Mouse (Mus musculus): ENCODE data around the gene Phldb3. TPM values are rescaled to one million over a fixed set of nuclear protein-coding genes. Genes with fewer than 3 reads are reported as not detected.

Phldb3 gene
- 5.2 and 7.6 TPM in 2 replicates for polyA plus RNA-seq (2012; rRNA removed)

DNA sequence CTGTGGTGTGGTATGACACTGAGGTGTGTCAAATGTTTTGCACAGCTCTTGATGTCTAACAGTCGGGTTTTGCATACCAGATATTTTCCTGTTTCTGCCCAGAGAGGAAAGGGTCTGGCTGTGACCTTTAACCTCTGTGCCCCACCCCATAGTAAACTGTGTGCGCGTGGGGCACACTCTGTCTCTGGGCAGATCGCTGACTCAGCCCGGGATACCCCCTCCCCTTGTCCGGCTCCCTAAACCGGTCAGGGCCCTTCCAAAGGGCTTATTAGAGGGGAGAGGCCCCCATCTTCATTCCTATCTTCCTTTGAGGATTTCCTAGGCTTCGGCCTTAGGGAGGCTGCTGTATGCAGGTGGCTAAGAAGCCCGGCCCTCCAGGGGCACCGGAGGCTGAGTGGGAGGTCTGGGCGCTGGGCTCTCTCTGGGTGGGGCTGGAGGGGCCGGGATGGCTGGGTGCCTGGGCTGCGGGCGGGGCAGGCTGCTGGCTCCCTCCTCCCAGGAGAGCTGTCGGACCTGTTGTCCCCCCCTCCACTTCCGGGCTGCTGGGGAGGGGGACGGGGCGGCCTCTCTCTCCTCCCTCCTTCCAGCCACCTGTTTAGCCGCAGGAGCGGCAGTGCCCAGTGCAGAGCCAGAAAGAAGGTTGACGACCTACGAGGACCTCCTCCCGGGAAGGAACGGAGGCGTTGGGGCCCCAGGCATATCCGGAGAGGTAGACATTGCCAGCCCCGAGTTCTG is at the start of gene Phldb3:
TSS of gene Phldb3 (plus strand) at position 620 of the 735 bp plus-strand sequence.
- peaks cover 15% of the 10 kb centered on the region for H3K4me1 ChIP-seq (ENCODE audit: control insufficient read depth, insufficient read depth, insufficient read length)
- H3K27me3 ChIP-seq (ENCODE audit: control insufficient read depth, insufficient read depth, low read length), result no peaks in the 10 kb centered on the region
- H3K4me3 ChIP-seq (ENCODE audit: extremely low read depth, insufficient read depth, insufficient read length), result peak within 1 kb of the TSS; percentile 91
- DNase-seq (ENCODE audit: low read depth in 1 of 2, low spot score in 2 of 2), result peak in 1 of 2 experiments; percentile 72
- TF ChIP-seq POLR2A (IDR thresholded peaks at IDR 0.05; ENCODE audit: low read depth, low read length) (no peak), CTCF (IDR thresholded peaks at IDR 0.05; ENCODE audit: extremely low read depth, insufficient read depth, insufficient read length, insufficient replicate concordance) (no peak)
- peak within 1 kb of the TSS; percentile 81 for H3K27ac ChIP-seq (ENCODE audit: insufficient read depth, low read length)
- no peaks in the 10 kb centered on the region; the same call in 1 of the 2 replicates for H3K36me3 ChIP-seq (ENCODE audit: control insufficient read depth, insufficient read depth, low read length)
- WGBS, result 4% methylated on average over 25 of the region's 27 CpGs

DNA sequence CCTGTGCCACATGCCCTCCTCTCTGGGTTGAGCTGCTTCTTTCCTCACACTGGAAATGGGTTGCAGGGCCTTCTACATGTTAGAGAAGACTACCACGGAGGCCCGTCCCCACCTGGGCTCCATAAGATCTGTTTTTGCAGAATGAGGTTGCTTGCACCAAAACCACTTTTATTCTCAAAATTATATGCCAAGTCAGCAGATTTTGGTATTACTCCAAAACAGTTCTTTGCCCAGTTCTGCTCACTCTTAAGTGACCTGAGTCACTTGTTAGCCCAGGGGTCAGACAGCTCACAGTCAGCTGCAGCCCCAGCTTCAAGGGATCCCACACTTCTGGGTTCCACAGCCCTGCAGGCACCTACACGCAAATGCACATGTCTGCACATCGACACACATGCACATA is 49.1 kb upstream of the Phldb3 start:
- Histone ChIP-seq H3K27ac (ENCODE audit: insufficient read depth, low read length) (peak overlapping the region; percentile 36; the same call in 1 of the 2 replicates), H3K36me3 (ENCODE audit: control insufficient read depth, insufficient read depth, low read length) (peaks cover 3% of the 10 kb centered on the region; the same call in 1 of the 2 replicates), H3K27me3 (ENCODE audit: control insufficient read depth, insufficient read depth, low read length) (no peaks in the 10 kb centered on the region), H3K4me3 (ENCODE audit: extremely low read depth, insufficient read depth, insufficient read length) (no peak overlapping the region), H3K4me1 (ENCODE audit: control insufficient read depth, insufficient read depth, insufficient read length) (peaks cover 9% of the 10 kb centered on the region; the same call in 1 of the 2 replicates)
- no peak for DNase-seq (ENCODE audit: low read depth in 1 of 2, low spot score in 2 of 2)
- WGBS, result 85% methylated on average over 4 of the region's 4 CpGs
- TF ChIP-seq POLR2A (IDR thresholded peaks at IDR 0.05; ENCODE audit: low read depth, low read length), result no peak
- no peak for TF ChIP-seq CTCF (IDR thresholded peaks at IDR 0.05; ENCODE audit: extremely low read depth, insufficient read depth, insufficient read length, insufficient replicate concordance)

DNA sequence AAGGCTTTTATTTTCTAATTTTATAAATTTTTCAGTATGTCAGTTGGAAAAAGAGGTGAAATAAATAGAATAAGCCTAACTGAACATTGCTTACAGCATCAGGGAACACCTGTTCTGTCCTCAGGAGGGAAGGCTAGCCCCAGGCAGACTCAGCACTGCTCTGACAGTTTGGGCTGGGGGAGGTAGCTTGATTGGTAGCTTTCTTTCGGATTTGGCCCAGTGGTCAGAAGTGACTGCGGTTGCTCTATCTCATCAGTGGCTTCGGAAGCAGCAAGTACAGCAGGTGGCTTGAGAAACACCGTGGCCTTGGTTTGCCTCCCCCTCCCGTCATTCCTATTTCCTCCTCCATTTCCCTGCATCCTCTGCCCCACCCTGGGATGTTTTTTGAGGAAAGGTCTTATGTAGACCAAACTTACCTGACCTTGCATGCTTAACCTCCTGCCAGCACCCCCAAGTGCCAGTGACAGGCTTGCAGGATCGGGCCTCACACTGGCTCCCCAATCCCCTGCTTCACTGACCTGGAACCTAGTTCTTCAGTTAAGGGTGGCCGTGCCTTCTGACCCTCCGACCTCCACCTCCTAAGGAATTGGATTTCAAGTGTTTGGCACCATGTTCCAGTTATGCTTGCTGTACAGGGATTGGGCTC is 47.2 kb upstream of the Phldb3 start:
- WGBS, result 63% methylated on average over 8 of the region's 8 CpGs
- Histone ChIP-seq H3K4me3 (ENCODE audit: extremely low read depth, insufficient read depth, insufficient read length) (no peak overlapping the region), H3K36me3 (ENCODE audit: control insufficient read depth, insufficient read depth, low read length) (peaks cover 18% of the 10 kb centered on the region), H3K27ac (ENCODE audit: insufficient read depth, low read length) (no peak overlapping the region), H3K4me1 (ENCODE audit: control insufficient read depth, insufficient read depth, insufficient read length) (peaks cover 9% of the 10 kb centered on the region; the same call in 1 of the 2 replicates), H3K27me3 (ENCODE audit: control insufficient read depth, insufficient read depth, low read length) (no peaks in the 10 kb centered on the region)
- DNase-seq (ENCODE audit: low read depth in 1 of 2, low spot score in 2 of 2), result no peak
- TF ChIP-seq POLR2A (IDR thresholded peaks at IDR 0.05; ENCODE audit: low read depth, low read length) (no peak), CTCF (IDR thresholded peaks at IDR 0.05; ENCODE audit: extremely low read depth, insufficient read depth, insufficient read length, insufficient replicate concordance) (no peak)

- WGBS, result 79% methylated on average over 4 of the region's 4 CpGs
- Histone ChIP-seq H3K4me3 (ENCODE audit: extremely low read depth, insufficient read depth, insufficient read length) (no peak overlapping the region), H3K27ac (ENCODE audit: insufficient read depth, low read length) (no peak overlapping the region), H3K4me1 (ENCODE audit: control insufficient read depth, insufficient read depth, insufficient read length) (peaks cover 9% of the 10 kb centered on the region; the same call in 1 of the 2 replicates), H3K27me3 (ENCODE audit: control insufficient read depth, insufficient read depth, low read length) (no peaks in the 10 kb centered on the region), H3K36me3 (ENCODE audit: control insufficient read depth, insufficient read depth, low read length) (peaks cover 18% of the 10 kb centered on the region)
- DNase-seq (ENCODE audit: low read depth in 1 of 2, low spot score in 2 of 2), result no peak
- TF ChIP-seq POLR2A (IDR thresholded peaks at IDR 0.05; ENCODE audit: low read depth, low read length) (no peak), CTCF (IDR thresholded peaks at IDR 0.05; ENCODE audit: extremely low read depth, insufficient read depth, insufficient read length, insufficient replicate concordance) (no peak)
Observed at GRCm38 (mm10) chr7:24563837-24564206, 46.7 kb upstream of the Phldb3 start.

GRCm38 (mm10) chr7:24564607-24565265 is 45.8 kb upstream of the Phldb3 start:
- Histone ChIP-seq H3K4me1 (ENCODE audit: control insufficient read depth, insufficient read depth, insufficient read length) (peaks cover 9% of the 10 kb centered on the region; the same call in 1 of the 2 replicates), H3K27ac (ENCODE audit: insufficient read depth, low read length) (peak overlapping the region; percentile 23), H3K36me3 (ENCODE audit: control insufficient read depth, insufficient read depth, low read length) (peaks cover 17% of the 10 kb centered on the region), H3K27me3 (ENCODE audit: control insufficient read depth, insufficient read depth, low read length) (no peaks in the 10 kb centered on the region), H3K4me3 (ENCODE audit: extremely low read depth, insufficient read depth, insufficient read length) (no peak overlapping the region)
- 41% methylated on average over 6 of the region's 6 CpGs for WGBS
- TF ChIP-seq CTCF (IDR thresholded peaks at IDR 0.05; ENCODE audit: extremely low read depth, insufficient read depth, insufficient read length, insufficient replicate concordance) (peak; percentile 93), POLR2A (IDR thresholded peaks at IDR 0.05; ENCODE audit: low read depth, low read length) (no peak)
- peak; percentile 62 to 85 for DNase-seq (ENCODE audit: low read depth in 1 of 2, low spot score in 2 of 2)

DNA sequence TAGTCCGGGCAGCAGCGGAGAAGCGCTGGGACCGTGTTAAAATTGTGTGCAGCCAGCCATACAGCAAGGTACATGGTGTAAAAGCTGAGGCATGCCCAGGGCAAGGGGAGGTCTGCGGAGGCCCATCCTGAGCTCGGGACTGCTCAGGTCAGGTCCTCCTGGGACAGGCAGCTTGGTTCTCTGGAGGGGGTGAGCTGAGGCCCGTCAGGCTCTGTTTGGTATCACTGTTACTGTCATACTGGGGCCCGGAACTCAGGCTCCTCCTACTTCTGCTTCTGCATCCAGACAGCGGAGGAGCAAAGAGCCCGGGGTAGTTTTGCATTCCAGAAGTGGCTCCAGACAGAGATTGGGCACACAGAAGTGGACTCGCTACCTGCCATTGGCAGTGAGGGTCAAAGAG is 44.9 kb upstream of the Phldb3 start:
- peaks cover 9% of the 10 kb centered on the region; the same call in 1 of the 2 replicates for H3K4me1 ChIP-seq (ENCODE audit: control insufficient read depth, insufficient read depth, insufficient read length)
- H3K4me3 ChIP-seq (ENCODE audit: extremely low read depth, insufficient read depth, insufficient read length), result no peak overlapping the region
- H3K27me3 ChIP-seq (ENCODE audit: control insufficient read depth, insufficient read depth, low read length), result no peaks in the 10 kb centered on the region
- peak overlapping the region; percentile 16; the same call in 1 of the 2 replicates for H3K27ac ChIP-seq (ENCODE audit: insufficient read depth, low read length)
- no peak for TF ChIP-seq CTCF (IDR thresholded peaks at IDR 0.05; ENCODE audit: extremely low read depth, insufficient read depth, insufficient read length, insufficient replicate concordance)
- no peak for TF ChIP-seq POLR2A (IDR thresholded peaks at IDR 0.05; ENCODE audit: low read depth, low read length)
- WGBS, result 80% methylated on average over 11 of the region's 11 CpGs
- DNase-seq (ENCODE audit: low read depth in 1 of 2, low spot score in 2 of 2), result no peak
- peaks cover 17% of the 10 kb centered on the region for H3K36me3 ChIP-seq (ENCODE audit: control insufficient read depth, insufficient read depth, low read length)
